Mouse (Mus musculus) CD4-positive, CD25-positive, alpha-beta regulatory T cell, adult 9 weeks (primary cell): ENCODE data around the gene Psmb3. TPM values are rescaled to one million over a fixed set of nuclear protein-coding genes. Genes with fewer than 3 reads are reported as not detected.

Source experiments
- polyA plus RNA-seq: library from polyadenylated mRNA; unstranded; fragments of 100-300 nt; shearing (Covaris generic); gene quantifications from one replicate; pipeline ENCODE4 v1.2.1, GENCODE M21; 2017

The Psmb3 gene
- 537 TPM for polyA plus RNA-seq

DNA sequence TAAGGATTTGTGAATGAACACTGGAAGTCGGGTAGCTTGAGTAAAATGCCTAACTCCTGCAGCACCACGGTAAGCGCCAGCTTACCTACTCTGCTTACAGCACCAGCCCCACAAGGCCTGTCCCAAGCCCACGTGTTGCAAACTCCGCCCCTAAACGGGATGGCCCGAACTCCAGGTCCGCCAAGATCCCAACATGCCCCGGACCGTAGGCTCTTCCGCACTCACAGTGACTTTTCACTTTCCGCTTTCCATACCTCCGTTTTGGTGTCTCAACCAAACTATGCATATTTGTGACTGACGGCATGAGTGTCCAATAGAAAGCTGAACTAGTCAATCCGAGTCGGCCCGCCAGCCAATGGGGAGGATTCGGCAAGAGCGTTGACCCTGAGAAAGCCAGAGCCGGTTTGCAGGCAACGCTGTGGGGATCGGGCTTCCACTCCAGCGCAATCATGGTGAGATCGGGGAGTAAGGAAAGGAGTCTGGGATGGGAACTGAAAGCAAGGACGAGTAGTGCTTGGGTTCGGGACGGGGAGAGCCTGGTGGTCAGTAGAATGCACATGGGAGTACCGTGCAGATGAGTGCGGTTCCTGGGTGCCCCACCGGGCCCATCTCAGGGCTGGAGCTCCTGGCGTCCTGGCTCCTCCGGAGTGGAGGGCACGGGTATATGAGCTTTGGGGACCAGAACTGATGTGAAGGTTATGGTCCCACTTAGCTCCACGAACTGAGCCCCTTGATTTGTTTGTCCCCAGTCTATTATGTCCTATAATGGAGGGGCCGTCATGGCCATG is at the start of gene Psmb3:
Gene Psmb3, plus strand, starts transcription at position 361 of the 788 bp plus-strand sequence.

DNA sequence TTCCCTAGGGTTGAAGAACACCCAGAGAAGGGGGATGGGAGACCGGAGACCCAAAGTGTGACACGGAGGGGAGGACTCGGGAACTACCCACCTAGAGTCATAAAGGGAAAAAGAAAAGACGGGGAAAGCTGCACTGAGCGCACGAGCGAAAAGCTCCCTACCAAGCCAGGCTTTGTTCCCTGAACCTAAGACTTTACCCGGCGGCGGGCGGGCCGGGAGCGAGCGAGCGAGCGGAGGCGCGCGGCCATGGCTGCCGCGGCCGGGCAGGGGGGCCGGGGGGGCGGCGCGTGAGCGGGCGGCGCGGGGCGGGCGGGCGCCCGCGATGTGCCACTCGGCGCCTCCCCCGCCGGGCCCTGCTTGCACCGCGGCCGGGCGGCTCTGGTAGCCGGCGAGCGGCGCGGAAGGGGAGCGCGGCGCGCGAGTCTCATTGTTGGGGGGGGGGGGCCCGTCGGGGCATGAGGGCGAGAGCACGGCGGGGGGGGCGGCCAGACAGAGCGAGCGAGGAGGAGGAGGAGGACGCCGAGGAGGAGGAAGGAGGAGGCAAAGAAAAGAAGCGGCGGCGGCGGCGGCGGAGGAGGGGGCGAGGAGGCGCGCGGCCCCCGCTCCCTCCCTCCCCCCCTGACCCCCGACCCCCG is 40.2 kb upstream of the Psmb3 start, which contains the start of gene Mllt6:
Gene Mllt6, plus strand, starts transcription at position 522 of the 635 bp plus-strand sequence.

DNA sequence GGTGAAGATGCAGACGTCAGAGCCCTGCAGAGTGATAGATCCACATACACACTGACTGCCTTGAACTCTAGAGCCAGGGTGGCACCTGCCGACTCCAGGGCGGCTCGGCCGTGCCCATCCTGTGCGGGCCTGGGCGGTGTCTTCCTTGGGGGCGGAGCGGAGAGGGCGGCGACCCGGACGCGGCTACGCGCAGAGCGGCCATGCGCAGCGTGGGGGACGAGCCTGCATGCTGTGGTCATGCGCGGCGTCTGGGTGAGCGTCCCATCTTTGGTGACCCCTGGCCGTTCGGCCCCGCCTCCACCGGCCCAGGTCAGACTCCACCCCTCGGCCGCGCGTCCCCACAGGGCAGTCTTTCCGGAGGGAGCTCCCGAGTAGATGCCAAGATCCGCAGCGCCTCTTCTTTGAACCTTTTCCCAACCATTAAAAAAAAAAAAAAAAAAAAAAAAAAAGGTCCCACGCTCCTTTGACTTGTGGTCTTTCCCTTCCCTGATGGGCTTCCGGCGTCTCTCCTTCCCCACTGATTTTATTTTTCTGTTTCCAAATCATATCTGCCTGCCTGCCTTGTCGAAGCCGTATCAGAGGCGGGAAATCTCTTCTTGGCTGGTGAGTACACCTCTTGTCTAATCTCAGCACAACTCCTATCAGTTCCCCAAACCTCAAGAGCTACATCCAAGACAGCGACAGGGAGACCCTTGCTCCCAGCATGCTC is 17.4 kb upstream of the Psmb3 start, which contains the start of gene Cisd3:
Gene Cisd3, plus strand, starts transcription at position 214 of the 709 bp plus-strand sequence.

DNA sequence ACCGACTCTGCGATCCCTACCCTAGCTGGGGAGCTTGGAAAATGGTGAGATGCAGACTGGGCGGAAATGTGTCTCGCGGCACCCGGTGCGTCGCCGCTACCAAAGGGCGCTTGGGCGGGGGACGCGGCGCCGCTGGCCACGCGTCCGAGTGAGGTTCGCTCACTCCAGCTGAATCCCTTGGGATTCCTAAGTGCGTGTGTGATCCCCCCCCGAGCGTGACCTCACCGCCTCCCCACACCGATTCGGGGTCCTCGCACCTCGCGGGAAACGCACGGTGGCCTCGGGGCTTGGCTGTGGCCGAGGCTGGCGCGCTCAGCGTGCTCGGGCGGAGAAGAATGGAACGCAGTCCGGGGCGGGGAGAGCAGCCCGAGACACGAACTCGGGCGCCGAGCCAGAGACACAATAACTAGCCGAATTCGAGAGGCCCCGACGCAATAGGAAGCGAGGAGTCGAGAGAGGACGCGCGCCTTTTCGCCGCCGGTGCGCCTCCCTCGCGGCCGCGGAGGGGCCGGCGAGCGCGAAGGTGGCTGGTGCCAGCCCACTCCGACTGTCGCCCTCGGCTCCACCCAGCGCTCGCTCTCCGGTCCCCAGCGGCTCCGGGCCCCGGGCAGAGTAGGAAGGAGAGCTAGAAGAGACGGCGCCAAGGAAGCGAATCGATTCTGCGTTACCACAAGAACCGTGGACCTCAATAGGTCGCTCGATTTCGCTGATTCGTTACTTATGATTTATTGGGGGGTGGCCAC is 3.0 kb upstream of the Psmb3 start, which contains the start of gene Pcgf2:
Gene Pcgf2, minus strand, starts transcription at position 495 of the 743 bp plus-strand sequence.

DNA sequence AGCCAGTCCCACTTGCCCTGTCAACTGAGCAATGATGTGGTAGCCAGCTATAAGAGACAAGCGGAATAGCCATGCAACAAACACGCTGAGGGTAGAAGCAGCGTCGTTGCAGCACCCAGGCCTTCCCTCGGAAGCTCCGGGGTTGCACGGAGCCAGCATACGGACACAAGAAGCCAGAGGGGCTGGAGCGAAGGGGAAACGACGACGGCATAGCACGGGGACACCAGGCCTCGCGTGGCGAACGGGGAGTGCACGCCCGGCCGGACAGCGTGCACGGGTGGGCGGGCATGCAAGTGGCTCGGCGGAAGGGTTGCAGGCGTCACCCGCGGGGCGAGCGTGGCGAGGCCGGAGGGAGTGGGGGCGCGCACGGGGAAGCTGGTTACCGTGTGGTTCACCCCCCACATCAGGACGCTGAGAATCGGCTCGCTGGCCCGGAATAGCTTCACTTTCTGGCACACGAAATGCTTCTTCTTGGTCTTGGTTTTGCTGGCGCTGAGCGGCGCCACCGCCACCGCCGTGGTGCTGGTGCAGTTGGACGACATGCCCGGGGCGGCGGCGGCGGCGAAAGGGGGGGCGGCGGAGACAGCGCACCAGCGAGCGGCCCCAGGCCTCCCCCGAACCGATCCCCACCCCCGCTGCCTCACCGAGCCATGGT is 41.0 kb downstream of the Psmb3 start, which contains the start of gene Pip4k2b:
Gene Pip4k2b, minus strand, starts transcription at position 642 of the 655 bp plus-strand sequence.

Other genes starting within 250 kb of the Psmb3 start
- not detected for gene 4933428G20Rik, start 203.1 kb upstream of the Psmb3 start, polyA plus RNA-seq
- not detected for gene Srcin1, start 127.2 kb upstream of the Psmb3 start, polyA plus RNA-seq
- gene Epop, start 73.7 kb upstream of the Psmb3 start, polyA plus RNA-seq, result 0.73 TPM
- gene Mllt6, start 40.0 kb upstream of the Psmb3 start, polyA plus RNA-seq, result 10.3 TPM
- 93.6 TPM for gene Cisd3, start 17.6 kb upstream of the Psmb3 start, polyA plus RNA-seq
- gene Pcgf2, start 2.9 kb upstream of the Psmb3 start, polyA plus RNA-seq, result 1.8 TPM
- 2.0 TPM for gene Pip4k2b, start 41.3 kb downstream of the Psmb3 start, polyA plus RNA-seq
- 32.5 TPM for gene Cwc25, start 63.2 kb downstream of the Psmb3 start, polyA plus RNA-seq
- gene 1700001P01Rik, start 72.5 kb downstream of the Psmb3 start, polyA plus RNA-seq, result not detected
- 695 TPM for gene Rpl23, start 79.0 kb downstream of the Psmb3 start, polyA plus RNA-seq
- 240 TPM for gene Lasp1, start 95.6 kb downstream of the Psmb3 start, polyA plus RNA-seq
- gene B230217C12Rik, start 137.4 kb downstream of the Psmb3 start, polyA plus RNA-seq, result 0.77 TPM
- 1.1 TPM for gene Fbxo47, start 180.8 kb downstream of the Psmb3 start, polyA plus RNA-seq